Mouse (Mus musculus) subcutaneous adipose tissue, adult 2 months (tissue): ENCODE results near the gene Kif20b. TPM values are rescaled to one million over a fixed set of nuclear protein-coding genes. Genes with fewer than 3 reads are reported as not detected.

Experiments used
- polyA plus RNA-seq: library from polyadenylated mRNA; depleted of rRNA; stranded (reverse); fragments of >200 nt; gene quantifications from 2 replicates; pipeline ENCODE4 v1.2.3, GENCODE M21; 2012; ENCODE audit warnings: low replicate concordance; rRNA removed

Gene Kif20b
- 0.29 and 0.53 TPM in 2 replicates for polyA plus RNA-seq

DNA sequence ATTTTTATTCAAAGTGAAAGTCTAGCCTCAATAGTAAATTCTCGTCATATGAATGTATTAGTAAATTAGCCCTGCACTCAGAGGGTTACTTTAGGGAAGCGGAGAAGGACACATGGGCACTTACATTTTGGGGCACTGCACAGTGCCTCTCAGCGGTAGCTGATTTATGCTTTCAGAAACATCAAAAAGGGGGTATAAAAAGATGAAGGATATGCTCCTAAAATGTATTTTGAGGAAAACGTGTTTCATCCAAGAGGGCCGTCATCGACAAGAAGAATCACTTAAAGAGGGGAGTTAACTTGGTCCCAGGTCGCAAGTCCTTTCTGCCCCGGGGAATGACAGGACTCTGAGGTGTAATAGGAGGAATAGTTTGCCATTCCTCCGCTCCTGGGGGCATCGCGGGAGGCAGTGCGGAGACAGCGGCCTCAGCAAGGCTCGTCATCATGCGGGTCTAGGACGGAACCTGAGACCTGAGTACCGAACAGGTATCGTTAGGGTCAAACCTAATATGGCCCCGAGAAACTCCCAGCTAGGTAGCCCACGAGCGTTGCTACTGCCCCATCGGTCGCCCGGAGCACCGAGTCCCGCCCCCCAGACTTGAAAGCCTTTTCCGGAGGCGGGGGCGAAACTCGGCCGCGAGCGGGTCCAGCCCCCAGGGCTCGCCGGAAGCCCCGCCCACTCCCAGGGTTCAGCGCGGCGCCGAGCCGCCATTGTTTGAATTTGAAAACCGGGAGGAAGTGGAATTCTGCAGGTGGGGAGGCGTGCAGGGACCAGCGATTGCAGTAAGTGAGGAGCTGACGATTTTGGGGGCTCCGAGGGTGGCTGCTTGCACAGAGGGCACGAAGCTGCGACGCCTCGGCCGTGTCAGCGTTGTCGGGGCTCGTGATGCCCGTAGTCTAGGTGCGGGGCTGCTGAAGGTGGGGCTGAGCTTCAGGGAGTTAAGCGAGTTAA lies at the start of gene Kif20b:
Gene Kif20b (plus strand): TSS at position 710 of the 951 bp plus-strand sequence.

DNA sequence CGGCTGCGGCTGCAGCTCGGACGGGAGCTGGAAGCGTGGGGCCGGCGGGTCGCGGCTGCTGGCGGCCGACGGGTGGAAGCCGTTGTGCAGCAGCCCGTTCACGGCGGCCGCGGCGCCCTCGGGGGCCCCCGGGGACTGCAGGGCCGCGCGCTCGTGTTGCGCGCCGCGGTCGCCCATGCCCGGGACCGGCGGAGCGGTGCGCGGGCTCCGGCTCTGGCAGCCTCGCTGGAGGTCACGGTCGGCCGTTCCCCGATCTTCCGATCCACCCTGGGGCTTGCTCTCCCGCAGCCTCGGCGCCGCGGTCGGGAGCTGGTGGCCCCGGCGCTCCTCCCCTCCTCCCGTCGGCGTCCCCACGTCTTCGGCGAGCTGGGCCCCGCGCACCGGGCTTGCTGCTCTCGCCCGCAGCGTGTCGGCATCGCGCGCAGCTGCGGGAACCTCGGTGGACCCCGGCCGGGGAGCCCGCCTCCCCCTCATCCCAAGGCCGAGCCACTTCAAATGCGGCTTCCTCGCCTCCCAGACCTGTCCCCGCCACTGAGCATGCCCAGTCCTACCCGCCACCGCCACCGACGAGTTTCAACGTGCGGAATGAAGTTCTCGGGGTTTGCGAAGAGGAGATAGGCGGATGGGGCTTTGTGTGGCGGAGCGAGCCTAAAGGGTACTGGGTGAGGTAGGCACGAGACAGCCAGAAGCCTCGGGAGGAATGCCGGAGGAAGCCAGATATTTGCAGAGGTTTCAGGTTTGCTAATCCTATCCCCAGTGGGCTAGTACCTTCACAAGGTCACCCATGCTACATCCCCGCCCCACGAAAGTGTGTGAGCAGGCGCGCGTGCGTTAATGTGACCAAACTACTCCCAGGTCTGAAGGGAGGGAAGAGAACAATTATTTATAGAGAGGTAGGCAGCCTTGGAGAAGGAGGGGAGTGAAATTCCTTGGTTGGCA lies 43.3 kb upstream of the Kif20b start, which contains the start of gene Pank1:
Gene Pank1 (minus strand): TSS at position 853 of the 939 bp plus-strand sequence.

Other genes with a start within 250 kb of the Kif20b start
- gene Slc16a12, start 175.1 kb upstream of the Kif20b start, polyA plus RNA-seq = 3.6 and 10.3 TPM in 2 replicates
- 1.6 and 1.9 TPM in 2 replicates for gene Pank1, start 42.9 kb upstream of the Kif20b start, polyA plus RNA-seq